Mouse (Mus musculus): Measurements from ENCODE around the gene Dyrk1b.
"Not testable (repeated sequence)": the region's sequence is repeated elsewhere in the genome, so short reads cannot be mapped to it uniquely, and the experiment has no call there.

The Dyrk1b gene

DNA sequence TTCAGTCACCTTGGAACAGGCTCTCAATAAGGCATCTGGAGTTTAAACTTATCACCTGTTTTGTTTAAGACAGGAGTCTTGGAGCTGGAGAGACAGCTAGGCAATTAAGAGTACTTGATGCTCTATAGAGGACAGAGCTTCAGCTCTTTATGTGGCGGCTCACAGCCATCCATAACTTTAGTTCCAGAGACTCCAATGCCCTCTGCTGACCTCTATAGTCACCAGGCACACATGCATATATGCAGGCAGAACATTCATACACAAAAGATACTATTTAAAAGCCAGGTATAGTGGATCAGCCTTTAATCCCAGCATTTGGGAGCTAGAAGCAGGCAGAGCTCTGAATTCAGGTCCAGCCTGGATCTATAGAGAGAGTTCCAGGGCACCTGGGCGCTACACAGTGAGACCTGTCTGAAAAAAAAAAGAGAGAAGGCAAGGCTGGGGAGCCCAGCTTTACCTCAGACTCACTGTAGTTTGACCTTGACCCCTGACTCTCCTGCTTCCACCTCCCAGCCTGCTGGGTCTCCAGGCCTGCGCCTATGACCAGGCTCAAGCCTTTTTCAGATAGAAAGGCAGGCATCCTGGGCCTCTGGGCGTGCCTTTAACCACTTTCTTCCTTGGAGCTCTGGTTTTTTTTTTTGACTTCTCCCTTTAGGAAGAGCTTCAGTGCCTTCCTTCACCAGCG lies 16.3 kb downstream of the Dyrk1b start:
- DNase-seq (ENCODE audit: low read depth, low spot score): no peak

DNA sequence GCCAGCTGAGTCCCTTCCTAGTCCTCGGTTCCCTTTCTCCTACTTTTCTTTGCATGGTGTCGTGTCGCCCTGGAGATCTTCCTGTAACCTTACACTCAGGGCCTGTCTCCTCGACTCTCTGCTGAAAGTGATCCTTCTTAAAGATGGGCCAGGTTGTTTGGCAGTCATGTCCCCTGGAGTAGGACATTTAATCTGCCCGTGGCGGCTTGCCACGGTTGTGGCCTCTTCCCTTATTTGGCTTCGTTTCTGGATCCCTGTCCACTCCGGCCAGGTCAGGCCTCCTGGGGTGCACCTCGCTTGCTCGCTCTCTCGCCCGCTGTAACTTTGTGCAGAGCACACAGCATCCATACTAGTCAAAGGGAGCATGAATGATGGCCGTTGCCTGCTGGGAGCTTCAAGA lies 17.3 kb downstream of the Dyrk1b start:
- DNase-seq (ENCODE audit: low read depth, low spot score): no peak

DNA sequence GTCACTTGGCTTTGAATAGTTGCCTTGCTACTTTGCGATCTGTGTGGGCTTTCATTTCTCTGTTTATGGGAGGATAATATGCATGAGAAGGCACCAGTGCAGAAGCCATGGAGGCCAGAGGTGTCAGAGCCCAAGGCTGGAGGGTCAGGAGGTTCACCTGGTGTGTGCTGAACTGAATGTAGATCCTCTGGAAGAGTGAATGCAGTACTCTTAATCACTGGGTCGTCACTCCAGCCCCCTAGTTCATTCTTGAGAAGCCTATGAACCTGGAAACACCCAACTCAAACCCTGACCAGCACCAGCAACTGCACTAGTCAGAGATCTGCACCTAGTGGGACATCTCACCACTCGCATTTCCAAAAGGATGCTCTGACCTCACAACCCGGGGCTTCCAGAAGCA lies 19.8 kb downstream of the Dyrk1b start:
- no peak for DNase-seq (ENCODE audit: low read depth, low spot score)

DNA sequence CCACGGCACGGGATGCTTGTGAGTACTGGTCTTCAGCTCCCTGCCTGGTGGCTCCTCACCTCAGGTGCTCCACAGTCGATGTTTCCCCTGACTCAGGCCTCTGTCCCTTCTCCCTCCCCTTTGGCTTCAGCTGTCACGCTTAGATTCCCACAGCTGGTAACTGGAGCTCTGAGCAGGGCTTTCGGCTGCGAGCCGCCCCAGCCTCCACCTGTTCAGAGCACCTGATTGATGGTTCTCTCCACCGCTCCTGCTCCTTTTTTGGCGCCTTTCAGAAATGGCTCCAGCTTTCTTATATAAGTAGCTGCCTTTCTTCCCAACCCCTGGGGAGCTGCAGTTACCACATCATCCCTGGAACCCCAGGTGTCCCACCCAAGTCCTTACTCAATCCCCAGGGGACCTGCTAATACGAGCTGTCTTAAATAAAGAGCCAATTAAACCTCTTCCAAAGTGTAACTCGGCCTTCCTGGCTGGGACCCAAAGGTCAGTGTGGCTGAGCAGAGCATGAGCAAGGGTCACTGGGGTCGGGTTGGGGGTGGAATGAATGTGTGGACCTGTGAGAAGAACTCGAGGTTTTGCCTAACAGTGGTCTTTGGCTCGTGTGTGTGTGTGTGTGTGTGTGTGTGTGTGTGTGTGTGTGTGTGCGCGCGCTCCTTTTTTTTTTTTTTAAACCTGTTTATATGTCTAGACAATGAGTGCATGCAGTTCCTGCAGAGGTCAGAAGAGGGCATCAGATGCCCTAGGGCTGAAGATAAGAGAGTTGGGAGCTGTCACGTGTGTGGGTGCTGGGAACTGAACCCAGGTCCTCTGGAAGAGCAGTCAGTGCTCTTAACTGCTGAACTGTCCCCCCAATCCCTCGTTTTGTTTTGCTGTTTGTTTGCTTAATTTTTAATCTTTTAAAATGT lies 24.2 kb downstream of the Dyrk1b start:
- DNase-seq (ENCODE audit: low read depth, low spot score): peak; percentile 49

DNA sequence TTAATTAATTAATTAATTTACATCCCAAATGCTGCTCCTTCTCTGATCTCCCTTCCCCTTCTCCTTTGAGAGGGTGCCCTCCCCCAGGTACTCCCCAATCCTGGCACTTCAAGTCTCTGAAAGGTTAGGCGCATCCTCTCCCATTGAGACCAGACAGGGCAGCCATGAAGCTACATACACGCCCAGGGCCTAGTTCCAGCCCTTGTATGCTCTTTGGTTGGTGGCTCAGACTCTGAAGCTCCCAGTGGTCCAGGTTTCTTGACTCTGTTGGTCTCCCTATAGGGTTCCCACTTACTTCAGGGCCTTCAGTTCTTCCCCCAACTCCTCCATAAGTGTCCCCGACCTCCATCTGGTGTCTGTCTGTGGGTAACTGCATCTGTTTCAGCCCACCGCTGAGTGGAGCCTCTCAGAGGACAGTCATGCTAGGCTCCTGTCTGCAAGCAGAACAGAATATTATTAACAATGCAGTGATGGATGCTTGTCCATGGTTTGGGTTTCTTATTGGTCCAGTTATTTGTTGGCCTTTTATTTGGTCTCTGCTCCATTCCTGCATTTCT lies 26.9 kb downstream of the Dyrk1b start:
- no peak for DNase-seq (ENCODE audit: low read depth, low spot score)

- DNase-seq (ENCODE audit: low read depth, low spot score): no peak
These were observed 29.2 kb downstream of the Dyrk1b start for GRCm38 (mm10) chr7:28208396-28208987.

DNA sequence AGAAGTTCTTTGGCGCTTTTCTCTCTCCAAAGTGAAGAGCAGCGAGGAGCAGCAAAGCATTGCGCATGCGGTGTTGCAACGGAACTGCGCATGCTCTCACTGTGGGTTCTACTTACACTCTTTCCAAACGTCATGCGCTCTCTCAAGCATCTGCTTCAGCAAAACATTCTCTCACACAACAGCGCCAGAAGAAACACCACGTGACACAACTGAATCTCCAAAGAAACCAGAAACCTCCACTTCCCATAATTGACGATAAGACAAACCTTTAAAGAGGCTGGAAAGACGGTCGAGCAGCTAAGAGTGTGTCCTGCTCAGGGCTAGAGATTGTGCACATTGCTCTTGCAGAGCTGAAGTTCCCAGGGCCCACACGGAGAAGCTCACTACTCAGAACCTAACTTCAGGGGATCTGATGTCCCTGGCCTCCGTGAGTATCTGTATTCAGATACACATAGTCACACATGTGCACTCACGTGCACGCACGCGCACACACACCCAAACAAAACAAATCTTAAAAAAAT lies 29.8 kb downstream of the Dyrk1b start:
- DNase-seq (ENCODE audit: low read depth, low spot score): peak; percentile 79

DNA sequence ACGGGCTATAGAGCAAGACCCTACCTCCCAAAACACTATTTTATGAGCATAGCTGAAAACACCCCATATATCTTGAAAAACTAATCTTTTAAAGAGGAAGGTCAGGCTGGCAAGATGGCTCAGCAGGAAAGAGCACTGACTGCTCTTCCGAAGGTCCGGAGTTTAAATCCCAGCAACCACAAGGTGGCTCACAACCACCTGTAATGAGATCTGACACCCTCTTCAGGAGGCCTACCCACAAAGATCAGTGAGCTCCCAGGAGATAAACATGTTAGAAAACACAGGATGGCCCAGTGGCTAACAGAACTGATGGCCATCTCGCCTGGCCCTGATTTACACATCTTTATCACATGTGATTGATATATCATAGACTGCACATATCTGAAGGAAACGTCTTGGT lies 31.5 kb downstream of the Dyrk1b start:
- DNase-seq (ENCODE audit: low read depth, low spot score): no peak

DNA sequence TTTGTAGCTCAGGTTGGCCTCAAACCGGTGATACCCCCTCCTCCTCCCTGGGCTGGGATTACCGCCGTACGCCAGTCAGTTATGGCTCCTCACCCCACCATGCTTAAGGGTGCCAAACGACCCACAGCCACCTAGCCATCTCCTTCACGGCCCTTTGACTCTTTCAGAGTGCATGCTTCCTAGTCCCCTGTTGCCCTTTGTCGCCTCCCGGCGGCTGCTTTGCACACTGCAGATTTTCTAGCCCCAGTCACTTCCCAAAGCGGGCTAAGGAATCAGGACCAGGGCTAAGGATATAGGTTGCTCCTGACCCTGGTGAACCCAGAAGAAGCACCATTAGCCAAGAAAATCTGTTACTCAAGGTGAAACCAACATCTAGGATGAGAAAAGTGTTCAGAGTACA lies 34.9 kb downstream of the Dyrk1b start:
- DNase-seq (ENCODE audit: low read depth, low spot score): peak; percentile 57

DNA sequence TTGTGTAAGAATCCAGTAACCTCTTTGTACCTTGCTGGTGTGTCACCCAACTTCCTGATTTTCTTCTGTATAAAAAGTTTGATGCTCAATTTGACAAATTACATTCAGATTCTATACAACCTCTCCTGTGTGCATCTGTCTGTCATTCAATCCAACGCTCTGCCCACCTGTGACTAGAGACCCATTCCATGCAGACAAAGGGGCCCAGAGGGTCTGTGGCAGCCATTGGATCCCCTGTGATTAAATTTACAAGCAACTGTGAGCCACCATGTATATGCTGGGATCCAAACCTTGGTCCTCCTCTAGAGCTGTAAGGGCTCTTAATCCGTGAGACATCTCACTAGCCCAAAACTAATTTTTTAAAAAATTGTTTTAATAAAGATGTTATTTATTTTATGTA lies 36.7 kb downstream of the Dyrk1b start:
- DNase-seq (ENCODE audit: low read depth, low spot score): not testable (repeated sequence)

DNA sequence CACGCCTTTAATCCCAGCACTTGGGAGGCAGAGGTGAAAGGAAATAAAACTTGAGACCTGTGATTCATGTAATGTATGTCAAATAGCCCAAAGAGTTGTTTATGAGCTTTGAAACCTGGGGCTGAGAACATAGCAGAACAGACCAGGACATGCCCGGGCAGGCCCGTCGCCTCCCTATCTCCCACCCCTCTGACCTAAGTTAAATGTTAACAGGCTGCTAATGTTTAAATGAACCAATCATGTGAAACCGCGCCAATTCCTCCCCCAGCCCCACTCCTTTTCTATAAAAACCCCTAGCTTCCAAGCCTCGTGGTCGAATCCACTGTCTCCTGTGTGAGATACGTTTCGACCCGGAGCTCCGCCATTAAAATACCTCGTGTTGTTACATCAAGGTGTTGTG lies 38.5 kb downstream of the Dyrk1b start:
- not testable (repeated sequence) for DNase-seq (ENCODE audit: low read depth, low spot score)

DNA sequence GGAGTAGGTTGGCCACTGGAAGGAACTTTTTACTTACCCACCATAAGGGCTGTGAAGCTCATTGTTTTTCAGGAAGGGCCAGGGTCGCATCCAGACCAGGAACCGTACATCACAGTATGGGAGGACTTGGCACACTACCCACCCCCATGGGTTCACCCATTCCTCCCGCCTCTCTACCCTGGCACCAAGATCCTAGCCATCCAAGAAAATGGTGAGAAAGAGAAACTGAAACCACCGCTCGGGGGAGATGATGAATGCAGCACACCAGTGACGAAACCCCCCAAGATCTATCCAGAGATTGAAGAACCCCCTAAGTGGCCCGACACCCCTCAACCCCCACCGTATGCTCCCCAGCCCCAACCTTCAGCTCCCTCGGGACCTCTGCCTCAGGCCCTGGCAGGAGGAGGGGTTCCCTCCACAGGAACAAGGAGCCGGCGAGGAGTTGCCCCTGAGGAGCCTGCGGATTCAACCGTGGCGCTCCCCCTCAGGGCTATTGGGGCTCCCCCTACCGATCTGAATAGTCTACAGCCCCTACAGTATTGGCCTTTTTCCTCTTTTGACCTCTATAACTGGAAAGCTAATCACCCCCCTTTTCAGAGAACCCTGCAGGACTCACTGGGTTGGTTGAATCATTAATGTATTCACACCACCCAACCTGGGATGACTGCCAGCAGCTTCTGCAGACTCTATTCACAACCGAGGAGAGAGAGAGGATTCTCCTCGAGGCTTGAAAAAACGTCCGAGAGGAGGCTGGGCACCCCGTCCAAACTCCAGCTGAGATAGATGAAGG lies 39.9 kb downstream of the Dyrk1b start:
- DNase-seq (ENCODE audit: low read depth, low spot score): not testable (repeated sequence)

DNA sequence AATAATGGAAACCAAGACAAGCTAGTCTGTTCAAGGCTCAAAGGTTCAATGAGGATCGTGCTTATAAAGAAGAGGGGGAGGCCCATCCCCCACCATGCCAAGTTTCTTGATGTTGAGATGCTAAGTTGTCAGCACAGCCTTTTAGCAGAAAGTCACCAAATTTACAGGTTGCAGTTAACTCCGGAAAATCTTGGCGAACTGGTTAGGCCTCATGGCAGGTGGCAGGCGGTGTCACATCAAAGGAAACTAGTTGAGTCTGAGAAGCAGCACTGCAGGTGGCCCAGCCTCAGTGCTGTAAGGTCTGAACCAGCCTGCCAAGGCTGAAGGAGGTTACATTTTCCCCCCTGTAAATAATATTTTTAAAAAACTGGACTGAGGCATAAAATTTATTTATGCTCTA lies 47.6 kb downstream of the Dyrk1b start:
- DNase-seq (ENCODE audit: low read depth, low spot score): not testable (repeated sequence)

DNA sequence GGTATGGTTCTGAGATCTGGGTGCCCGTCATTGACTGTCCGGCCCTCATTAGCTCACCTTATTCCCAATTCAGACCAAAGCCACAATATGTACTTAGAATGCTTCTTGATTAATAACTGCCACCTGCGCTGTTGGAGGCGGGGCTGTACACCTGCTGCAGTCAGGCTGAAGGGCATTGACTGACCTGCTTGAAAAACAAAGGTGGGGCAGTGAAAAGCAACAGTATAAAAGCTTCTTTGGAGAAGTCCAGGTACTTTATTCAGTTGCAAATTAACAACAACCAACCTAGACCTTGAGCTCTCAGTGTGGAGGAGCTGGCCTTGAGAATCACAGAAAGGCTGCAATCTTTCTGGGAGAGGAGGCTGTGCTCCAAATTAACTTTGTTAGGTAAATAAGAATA lies 48.2 kb downstream of the Dyrk1b start:
- not testable (repeated sequence) for DNase-seq (ENCODE audit: low read depth, low spot score)

Measured in mesoderm, embryonic 11.5 days (tissue).